Mouse (Mus musculus) thymus, postnatal 4 days (tissue): ENCODE results near the gene Hes2.
A peak's percentile ranks its signal among the peaks of the same experiment; 100 is the strongest.

Experiments
- DNase-seq: peaks from one replicate; pipeline ENCODE4 v3.0.0; 2021

The Hes2 gene

DNA sequence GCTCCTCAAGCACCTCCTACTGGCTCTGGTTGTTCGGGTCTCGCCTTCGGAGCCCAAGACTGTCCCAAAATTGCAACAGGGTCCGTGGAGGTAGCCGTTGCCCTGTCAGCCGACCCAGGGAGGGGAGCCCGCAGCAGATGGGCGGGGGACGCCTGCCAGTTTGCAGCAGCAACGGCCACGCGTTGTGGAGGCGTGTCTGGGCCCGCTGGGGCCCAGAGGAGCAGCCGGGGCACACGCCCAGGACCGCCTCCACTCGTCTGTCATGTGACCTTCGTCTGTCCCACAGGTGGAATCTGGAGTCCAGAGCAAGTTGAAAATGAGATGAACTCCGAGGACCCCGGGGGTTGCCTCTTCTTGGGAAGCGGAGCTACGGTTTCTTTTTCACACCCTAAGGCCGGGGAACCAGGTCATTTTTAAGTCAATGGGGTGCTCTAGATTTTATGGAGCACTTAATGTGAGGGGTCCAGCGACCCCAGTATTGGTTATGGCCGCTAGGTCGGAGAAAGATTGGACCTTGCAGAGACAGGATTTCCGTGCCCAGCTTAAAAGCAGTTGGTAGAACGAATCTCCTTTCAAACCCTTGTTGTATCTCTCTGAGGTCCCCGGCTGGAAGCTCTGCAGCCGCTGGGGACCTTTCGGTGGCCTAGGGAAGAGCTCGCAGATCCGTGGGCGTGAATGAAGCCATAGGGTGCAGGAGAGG lies at the start of gene Hes2:
Gene Hes2 (plus strand): TSS at position 283 of the 700 bp plus-strand sequence.
- DNase-seq: peak; percentile 42

GRCm38 (mm10) chr4:152109509-152109908 lies 49.2 kb upstream of the Hes2 start:
- DNase-seq: no peak

DNA sequence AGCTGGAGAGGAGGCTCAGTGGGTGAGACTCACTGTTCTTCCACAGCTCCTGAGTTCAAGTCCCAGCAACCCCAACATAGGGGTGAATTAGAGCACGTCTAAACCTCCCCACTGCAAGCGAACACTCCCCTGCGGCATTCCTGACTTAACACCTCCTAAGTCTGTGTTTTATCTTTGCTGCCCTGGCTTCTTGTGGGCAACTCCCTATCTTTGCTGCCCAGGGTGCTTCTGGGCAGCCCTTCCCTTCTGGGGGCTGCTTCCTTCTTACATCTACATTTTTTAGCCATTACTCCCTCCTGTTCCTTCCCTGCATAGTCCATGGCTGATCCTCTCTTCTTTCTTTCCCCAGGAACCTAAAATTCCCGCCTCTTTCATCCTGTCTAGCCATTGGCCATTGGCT lies 48.0 kb upstream of the Hes2 start:
- no peak for DNase-seq

DNA sequence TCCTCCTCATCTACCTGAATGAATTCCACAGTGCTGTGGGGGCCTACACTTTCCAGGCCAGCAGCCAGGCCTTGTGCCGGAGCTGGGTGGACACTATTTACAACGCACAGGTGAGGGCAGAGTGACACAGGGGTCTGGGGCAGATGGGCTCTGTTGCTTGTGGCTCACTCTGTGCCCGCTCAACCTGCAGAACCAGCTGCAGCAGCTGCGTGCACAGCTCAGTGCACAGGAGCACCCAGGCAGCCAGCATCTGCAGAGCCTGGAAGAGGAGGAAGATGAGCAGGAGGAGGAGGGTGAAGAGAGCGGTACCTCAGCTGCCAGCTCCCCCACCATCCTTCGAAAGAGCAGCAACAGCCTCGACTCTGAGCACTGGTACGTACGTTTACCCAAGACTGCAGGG lies 46.3 kb upstream of the Hes2 start:
- no peak for DNase-seq

GRCm38 (mm10) chr4:152114080-152114479 lies 44.6 kb upstream of the Hes2 start:
- DNase-seq: peak; percentile 40

- DNase-seq: peak; percentile 88
These were observed 42.6 kb upstream of the Hes2 start, which contains the start of gene Tnfrsf25 for GRCm38 (mm10) chr4:152115921-152116612. Gene Tnfrsf25 (plus strand): TSS chr4:152115934.

GRCm38 (mm10) chr4:152117538-152117937 lies 41.1 kb upstream of the Hes2 start:
- DNase-seq: no peak

- DNase-seq: peak; percentile 89
These were observed 39.0 kb upstream of the Hes2 start for GRCm38 (mm10) chr4:152119396-152120292.

- DNase-seq: peak; percentile 72
These were observed 38.1 kb upstream of the Hes2 start for GRCm38 (mm10) chr4:152120311-152121182.

DNA sequence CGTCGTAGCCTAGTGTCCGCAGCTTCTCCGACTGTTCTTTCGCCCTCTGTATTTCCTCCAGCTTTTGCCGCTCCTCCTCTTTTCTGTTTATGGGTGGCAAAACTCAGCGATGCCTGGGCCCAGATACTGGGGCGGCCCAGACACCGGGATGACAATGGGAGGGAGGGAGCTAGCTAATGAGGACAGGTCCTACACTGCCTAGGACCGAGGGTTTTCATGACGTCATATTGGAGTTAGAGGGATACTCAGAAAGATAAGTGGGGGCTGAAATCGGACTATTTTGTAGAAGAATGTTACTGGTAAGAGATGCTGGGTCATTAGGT lies 37.5 kb upstream of the Hes2 start:
- no peak for DNase-seq

DNA sequence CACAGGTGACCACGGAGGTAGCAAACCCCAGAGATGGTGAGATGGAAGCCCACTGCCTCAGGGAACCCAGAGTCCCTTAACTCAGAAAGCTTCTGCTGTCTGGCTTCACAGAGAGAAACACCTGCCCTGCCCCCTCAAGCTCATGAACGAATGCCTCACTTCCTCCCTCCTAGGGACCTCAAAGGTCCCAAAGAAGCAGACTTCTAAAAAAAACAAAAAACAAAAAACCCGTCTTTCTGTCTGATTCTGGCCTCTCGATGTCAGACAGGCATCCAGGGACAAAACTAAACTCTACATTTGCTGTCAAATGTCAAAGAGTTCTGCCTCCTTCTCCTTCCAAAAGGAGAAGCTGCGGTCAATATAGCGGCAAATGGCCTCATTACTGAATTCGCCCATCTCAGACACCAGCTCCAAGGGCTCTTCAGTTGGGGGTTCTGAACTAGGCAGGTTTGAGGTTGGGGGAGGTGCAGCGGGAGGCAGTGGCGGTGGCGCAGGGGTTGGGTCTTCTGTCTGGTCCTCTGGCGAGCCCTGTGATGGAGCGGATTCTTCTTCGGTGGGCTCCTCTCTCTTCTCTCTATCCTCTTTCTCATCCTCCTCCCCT lies 34.2 kb upstream of the Hes2 start:
- peak; percentile 54 for DNase-seq

GRCm38 (mm10) chr4:152125161-152126025 lies 33.3 kb upstream of the Hes2 start:
- DNase-seq: peak; percentile 50

GRCm38 (mm10) chr4:152126026-152126920 lies 32.4 kb upstream of the Hes2 start:
- DNase-seq: peak; percentile 49

DNA sequence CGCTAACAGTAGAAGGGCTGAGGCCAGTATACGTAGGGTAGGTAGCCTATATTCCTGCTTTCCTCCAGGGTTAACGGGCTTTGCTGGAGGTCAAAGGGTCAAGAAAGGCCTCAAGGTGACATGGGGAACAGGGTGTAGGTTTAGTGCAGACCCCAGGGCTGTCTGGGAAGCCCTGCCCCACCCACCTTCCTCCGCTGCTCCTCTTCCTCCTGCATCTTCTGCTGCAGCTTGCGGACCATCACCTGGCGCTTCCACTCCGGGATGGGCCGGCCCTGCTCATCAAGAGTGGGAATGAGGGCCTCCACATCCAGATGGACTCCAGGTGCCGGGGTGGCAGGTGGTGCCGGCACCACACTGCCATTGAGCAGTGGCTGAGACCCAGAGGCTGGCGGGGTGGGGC lies 30.8 kb upstream of the Hes2 start:
- no peak for DNase-seq

DNA sequence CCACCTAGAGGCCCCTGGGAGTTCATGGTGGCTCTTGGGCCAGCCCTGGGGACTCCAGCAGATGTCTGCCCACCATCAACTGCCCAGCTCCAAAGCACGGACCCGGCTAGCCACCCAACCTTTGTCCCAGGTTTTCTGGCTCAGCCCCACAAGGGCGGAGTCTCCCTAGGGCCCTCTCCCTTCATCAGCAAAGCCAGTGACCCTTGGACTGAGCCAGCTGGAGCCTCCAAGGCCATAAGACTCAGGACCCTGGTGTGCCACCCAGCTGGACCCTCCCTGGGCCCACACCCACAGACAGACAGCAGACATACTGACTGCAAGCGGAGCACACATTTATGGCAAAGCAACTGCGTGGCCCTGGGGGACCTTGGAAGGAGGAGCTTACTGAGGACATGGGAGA lies 29.9 kb upstream of the Hes2 start:
- DNase-seq: no peak

DNA sequence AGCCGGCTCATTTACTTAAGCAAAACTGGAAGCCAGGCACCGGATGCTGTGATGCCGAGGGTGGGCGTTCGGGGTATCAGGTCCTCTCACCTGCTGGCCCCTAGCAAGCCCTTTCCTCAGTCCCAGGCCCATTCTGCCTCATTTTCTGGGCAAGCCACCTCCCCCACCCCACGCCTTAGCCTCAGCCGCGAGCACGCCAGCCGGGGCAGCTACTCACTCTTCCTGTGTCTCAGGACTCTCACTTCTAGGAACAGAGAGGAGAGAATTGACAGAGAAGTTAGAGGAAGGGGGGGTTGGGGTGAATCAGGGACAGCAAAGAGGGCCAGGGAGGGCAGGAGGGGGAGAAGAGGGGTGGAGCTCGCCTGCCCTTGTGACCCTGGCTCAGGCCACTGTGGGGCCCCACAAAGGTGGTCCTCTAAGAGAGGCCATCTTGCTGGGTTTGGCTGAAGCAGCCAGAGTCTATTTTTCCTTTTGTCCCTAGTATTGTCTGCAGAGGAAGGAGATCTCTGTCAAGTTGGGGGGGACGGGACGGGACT lies 29.2 kb upstream of the Hes2 start:
- no peak for DNase-seq

DNA sequence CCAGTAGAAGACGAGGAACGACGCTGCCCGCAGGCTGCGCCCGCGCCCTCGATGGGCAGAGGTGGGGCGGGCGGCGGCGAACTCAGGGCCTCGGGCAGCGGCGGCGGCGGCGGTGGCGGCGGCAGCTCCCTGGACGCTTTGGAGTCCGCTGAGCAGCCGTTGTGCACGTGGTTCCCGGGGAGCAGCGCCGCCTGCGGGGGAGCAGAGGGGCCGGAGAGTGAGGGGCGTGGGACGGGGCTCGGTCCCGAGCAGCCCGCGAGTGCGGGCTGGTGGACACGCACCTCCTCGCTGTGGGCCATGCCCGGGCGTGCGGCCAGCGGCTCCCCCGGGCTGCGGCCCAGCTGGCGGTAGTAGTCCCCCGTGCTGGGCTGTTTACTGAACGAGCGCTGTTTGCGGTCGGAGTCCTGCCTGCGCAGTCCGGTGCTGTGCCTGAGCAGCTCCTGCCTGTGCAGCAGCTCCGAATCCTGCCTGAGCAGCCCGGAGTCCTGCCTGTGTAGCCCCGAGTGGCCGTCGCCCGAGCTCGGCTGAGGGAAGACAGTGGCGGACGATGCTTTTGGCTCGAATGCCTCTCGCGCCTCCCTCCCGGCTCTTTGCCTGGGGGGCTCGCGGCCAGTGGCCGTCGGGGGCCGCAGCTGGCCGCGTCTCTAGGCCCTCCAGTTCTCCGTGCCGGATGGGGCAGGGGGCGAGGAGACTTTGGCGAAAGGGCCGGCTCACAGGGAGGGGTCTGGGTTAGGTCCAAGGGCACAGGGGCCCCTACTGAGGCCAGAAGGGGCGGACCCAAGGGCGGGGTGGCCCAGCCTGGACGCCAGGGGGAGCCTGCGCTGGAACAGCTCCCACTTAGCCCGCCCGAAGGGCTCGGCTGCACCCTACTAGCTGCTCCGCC lies 27.7 kb upstream of the Hes2 start:
- DNase-seq: peak; percentile 78
